Mouse (Mus musculus): ENCODE results near the gene Ppp2r2c. TPM values are rescaled to one million over a fixed set of nuclear protein-coding genes. Genes with fewer than 3 reads are reported as not detected.

Gene Ppp2r2c
- polyA plus RNA-seq, 1 experiment from 2014 or later: 0.08 TPM

DNA sequence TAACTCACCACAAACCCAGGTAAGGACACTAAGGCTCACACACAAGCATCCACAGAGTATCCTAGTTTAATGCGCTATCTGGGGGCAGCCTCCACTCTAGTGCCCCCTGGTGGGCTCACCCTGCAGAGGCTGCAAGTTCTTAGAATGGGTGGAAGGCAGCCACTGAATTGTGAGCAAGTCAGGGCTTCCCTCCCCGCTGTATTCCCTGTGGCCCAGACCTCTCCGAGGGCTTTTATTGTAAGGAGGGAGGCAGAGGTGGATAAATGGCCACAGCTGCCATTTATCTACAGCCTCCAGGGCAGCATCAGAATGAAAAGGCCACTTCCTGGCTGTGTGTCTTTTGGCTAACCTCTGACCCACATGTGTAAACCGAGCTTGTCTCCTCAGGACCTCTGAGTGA, 87.1 kb downstream of the Ppp2r2c start:
- no peaks in the 10 kb centered on the region; the same call in 1 of the 2 replicates for H3K27me3 ChIP-seq (ENCODE audit: control insufficient read depth, insufficient read depth, low read length)
- 18% methylated on average over 4 of the region's 4 CpGs for WGBS

DNA sequence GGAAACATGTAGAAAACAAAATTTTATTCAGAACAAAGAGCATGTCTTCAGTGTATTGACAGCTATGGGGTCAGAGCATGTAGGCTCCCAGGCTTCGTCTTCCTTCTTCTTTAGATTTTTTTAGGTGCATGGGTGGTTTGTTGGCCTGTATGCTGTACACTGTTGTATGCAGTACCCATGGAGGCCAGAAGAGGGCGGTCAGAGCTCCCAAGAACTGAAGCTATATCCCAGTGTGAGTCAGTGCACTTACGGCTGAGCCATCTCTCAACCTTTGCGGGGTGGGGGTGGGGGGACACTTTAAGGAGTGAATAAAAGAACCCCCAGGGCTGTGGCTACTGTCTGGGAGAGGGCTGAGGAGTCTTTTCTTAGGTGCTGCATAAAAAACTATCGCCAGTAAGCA, 90.5 kb downstream of the Ppp2r2c start:
- 40% methylated on average over 5 of the region's 5 CpGs for WGBS
- no peak overlapping the region for H3K4me2 ChIP-seq (ENCODE audit: low read depth, low read length)
- ATAC-seq (replicated peaks; ENCODE audit: extremely low read depth, insufficient read depth, low FRiP score): no peak
- no peaks in the 10 kb centered on the region for H3K36me3 ChIP-seq (ENCODE audit: control insufficient read depth, insufficient read depth)
- H3K9me3 ChIP-seq (replicated peaks; ENCODE audit: control insufficient read depth, low read length): no peaks in the 10 kb centered on the region
- no peak overlapping the region for H3K4me3 ChIP-seq (ENCODE audit: low read length)
- H3K9ac ChIP-seq (ENCODE audit: low read length): no peak overlapping the region
- no peaks in the 10 kb centered on the region for H3K27me3 ChIP-seq (ENCODE audit: control insufficient read depth, insufficient read depth, low read length)
- H3K27ac ChIP-seq (ENCODE audit: low read length): no peak overlapping the region
- no peaks in the 10 kb centered on the region; the same call in 1 of the 2 replicates for H3K4me1 ChIP-seq (ENCODE audit: control insufficient read depth, insufficient read depth, low read length)

More for the DNA sequence above, 87.1 kb downstream of the Ppp2r2c start:
- no peaks in the 10 kb centered on the region for H3K36me3 ChIP-seq (ENCODE audit: control insufficient read depth, insufficient read depth)
- H3K4me3 ChIP-seq (ENCODE audit: low read length): no peak overlapping the region
- H3K9ac ChIP-seq (ENCODE audit: low read length): no peak overlapping the region
- H3K27ac ChIP-seq (ENCODE audit: low read length): no peak overlapping the region
- ATAC-seq (replicated peaks; ENCODE audit: extremely low read depth, insufficient read depth, low FRiP score): no peak
- no peaks in the 10 kb centered on the region; the same call in 1 of the 2 replicates for H3K4me1 ChIP-seq (ENCODE audit: control insufficient read depth, insufficient read depth, low read length)
- H3K9me3 ChIP-seq (replicated peaks; ENCODE audit: control insufficient read depth, low read length): no peaks in the 10 kb centered on the region
- H3K4me2 ChIP-seq (ENCODE audit: low read depth, low read length): no peak overlapping the region

DNA sequence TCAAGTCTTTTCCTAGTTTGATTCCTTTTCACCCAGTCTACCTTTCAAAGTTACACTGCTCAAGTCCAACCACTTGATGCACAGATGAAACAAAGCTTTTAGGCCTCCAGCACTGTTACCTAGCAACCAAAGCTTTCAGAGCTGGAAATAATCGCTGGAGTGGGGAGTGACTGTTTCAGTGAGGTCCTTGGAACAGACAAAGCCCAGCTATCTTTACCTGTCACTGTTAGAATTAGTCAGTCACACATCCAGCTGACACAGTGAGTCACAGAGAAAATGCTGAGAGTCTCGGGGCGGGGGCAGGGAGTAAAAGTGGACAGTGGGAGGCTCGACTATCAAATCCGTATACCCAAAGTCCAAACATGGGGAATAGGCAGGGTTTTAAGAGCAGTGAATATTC, 92.2 kb downstream of the Ppp2r2c start:
- no peaks in the 10 kb centered on the region; the same call in 1 of the 2 replicates for H3K4me1 ChIP-seq (ENCODE audit: control insufficient read depth, insufficient read depth, low read length)
- no peaks in the 10 kb centered on the region for H3K27me3 ChIP-seq (ENCODE audit: control insufficient read depth, insufficient read depth, low read length)
- H3K9me3 ChIP-seq (replicated peaks; ENCODE audit: control insufficient read depth, low read length): no peaks in the 10 kb centered on the region
- H3K4me3 ChIP-seq (ENCODE audit: low read length): no peak overlapping the region
- H3K4me2 ChIP-seq (ENCODE audit: low read depth, low read length): no peak overlapping the region
- WGBS: 17% methylated on average over 5 of the region's 5 CpGs
- H3K9ac ChIP-seq (ENCODE audit: low read length): no peak overlapping the region
- H3K27ac ChIP-seq (ENCODE audit: low read length): no peak overlapping the region
- ATAC-seq (replicated peaks; ENCODE audit: extremely low read depth, insufficient read depth, low FRiP score): 0 out of 2 replicates have a peak, but pooled peaks have one; percentile 58
- H3K36me3 ChIP-seq (ENCODE audit: control insufficient read depth, insufficient read depth): peaks cover 2% of the 10 kb centered on the region; the same call in 1 of the 2 replicates

DNA sequence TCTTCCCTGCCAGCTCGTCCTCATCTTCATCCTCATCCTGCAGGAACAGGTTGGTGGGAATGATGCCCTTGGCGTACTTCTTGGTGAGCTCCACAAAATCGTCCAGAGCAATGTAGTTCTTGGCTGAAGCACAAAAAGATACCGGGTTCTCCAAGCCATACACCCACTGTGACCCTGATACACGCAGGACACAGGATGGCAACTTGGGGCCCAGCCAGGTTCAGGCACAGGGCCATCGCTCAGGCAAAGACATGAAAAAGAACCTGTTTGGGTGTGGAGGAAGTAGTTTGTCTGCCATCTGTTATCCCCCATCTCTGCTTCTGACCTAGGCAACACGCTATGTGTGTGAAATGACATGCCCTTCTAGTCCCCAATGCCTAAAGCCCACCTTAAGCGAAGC, 103.3 kb downstream of the Ppp2r2c start:
- H3K4me1 ChIP-seq (ENCODE audit: control insufficient read depth, insufficient read depth, low read length): no peaks in the 10 kb centered on the region
- H3K36me3 ChIP-seq (ENCODE audit: control insufficient read depth, insufficient read depth): peaks cover 26% of the 10 kb centered on the region
- H3K4me2 ChIP-seq (ENCODE audit: low read depth, low read length): no peak overlapping the region
- H3K9ac ChIP-seq (ENCODE audit: low read length): no peak overlapping the region
- no peak overlapping the region for H3K27ac ChIP-seq (ENCODE audit: low read length)
- 81% methylated on average over 8 of the region's 8 CpGs for WGBS
- no peaks in the 10 kb centered on the region for H3K27me3 ChIP-seq (ENCODE audit: control insufficient read depth, insufficient read depth, low read length)
- ATAC-seq (replicated peaks; ENCODE audit: extremely low read depth, insufficient read depth, low FRiP score): no peak
- H3K9me3 ChIP-seq (replicated peaks; ENCODE audit: control insufficient read depth, low read length): no peaks in the 10 kb centered on the region
- H3K4me3 ChIP-seq (ENCODE audit: low read length): no peak overlapping the region

DNA sequence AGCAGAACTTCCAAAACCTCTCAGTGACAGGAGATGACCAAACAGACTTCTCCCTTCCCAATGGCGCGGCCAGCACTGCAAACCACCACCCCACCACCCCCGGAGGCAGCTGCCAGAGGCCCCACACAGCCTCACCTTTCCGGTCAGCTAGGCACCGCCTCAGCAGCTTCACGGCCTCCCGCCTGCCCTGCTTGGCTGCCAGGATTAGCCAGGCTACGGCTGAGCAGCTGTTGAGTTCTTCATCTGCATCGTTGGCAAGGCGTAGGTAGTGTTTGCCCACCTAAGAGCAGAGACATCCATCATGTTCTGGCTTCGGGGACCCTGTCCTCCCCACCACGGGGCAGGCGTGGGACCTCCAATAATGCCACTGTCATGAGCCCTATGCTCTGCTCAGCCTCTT, 107.0 kb downstream of the Ppp2r2c start:
- peaks cover 8% of the 10 kb centered on the region; the same call in 1 of the 2 replicates for H3K36me3 ChIP-seq (ENCODE audit: control insufficient read depth, insufficient read depth)
- no peak overlapping the region for H3K9ac ChIP-seq (ENCODE audit: low read length)
- 83% methylated on average over 13 of the region's 13 CpGs for WGBS
- no peak for ATAC-seq (replicated peaks; ENCODE audit: extremely low read depth, insufficient read depth, low FRiP score)
- no peaks in the 10 kb centered on the region for H3K27me3 ChIP-seq (ENCODE audit: control insufficient read depth, insufficient read depth, low read length)
- no peaks in the 10 kb centered on the region for H3K9me3 ChIP-seq (replicated peaks; ENCODE audit: control insufficient read depth, low read length)
- no peak overlapping the region for H3K27ac ChIP-seq (ENCODE audit: low read length)
- 0 out of 2 replicates have a peak, but pooled peaks cover 4% of the 10 kb centered on the region for H3K4me1 ChIP-seq (ENCODE audit: control insufficient read depth, insufficient read depth, low read length)
- no peak overlapping the region for H3K4me3 ChIP-seq (ENCODE audit: low read length)
- no peak overlapping the region for H3K4me2 ChIP-seq (ENCODE audit: low read depth, low read length)

DNA sequence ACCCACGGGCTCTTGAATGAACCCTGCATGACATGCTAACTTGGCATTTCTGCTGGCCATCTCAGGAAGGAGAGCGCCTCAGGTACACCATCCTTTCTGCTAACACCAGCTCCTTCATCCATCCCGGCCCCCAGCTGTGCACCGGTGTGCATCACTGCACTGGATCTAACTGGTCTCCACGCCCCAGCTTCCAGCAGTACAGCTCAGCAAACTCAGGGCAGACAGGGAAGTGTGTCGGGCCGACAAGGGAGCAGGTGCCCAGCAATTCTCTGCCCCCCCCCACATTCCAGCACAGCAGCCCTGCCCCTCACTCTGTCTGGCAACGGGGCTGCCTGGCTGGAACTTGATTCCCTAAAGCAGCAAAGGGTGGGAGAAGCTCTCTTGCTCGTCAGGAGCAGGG, 109.5 kb downstream of the Ppp2r2c start:
- Histone ChIP-seq H3K9me3 (replicated peaks; ENCODE audit: control insufficient read depth, low read length) (no peaks in the 10 kb centered on the region), H3K4me1 (ENCODE audit: control insufficient read depth, insufficient read depth, low read length) (0 out of 2 replicates have a peak, but pooled peaks cover 4% of the 10 kb centered on the region), H3K4me2 (ENCODE audit: low read depth, low read length) (no peak overlapping the region), H3K27me3 (ENCODE audit: control insufficient read depth, insufficient read depth, low read length) (no peaks in the 10 kb centered on the region), H3K27ac (ENCODE audit: low read length) (no peak overlapping the region), H3K36me3 (ENCODE audit: control insufficient read depth, insufficient read depth) (no peaks in the 10 kb centered on the region), H3K9ac (ENCODE audit: low read length) (no peak overlapping the region), H3K4me3 (ENCODE audit: low read length) (no peak overlapping the region)
- WGBS: 64% methylated on average over 9 of the region's 9 CpGs
- no peak for ATAC-seq (replicated peaks; ENCODE audit: extremely low read depth, insufficient read depth, low FRiP score)

DNA sequence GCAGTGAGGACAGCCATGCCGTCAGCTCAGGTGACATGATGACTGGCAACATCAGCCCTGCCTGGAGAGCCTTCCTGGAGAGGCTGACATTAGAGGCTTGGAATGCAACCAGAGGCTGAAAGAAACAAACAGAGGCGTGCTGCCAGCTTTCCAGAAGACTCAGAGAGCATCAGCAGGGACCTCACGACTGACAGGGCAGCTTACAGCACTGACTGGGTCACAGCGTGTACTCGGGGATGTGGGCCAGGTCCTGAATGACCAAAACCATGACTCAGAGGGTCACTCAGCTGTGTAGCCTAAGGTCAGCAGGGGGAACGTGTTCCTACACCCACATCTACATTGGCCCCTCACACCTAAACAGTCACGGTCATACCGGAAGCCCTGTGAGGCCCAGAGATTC, 110.7 kb downstream of the Ppp2r2c start:
- Histone ChIP-seq H3K4me2 (ENCODE audit: low read depth, low read length) (no peak overlapping the region), H3K27me3 (ENCODE audit: control insufficient read depth, insufficient read depth, low read length) (no peaks in the 10 kb centered on the region), H3K36me3 (ENCODE audit: control insufficient read depth, insufficient read depth) (no peaks in the 10 kb centered on the region), H3K9me3 (replicated peaks; ENCODE audit: control insufficient read depth, low read length) (no peaks in the 10 kb centered on the region), H3K4me1 (ENCODE audit: control insufficient read depth, insufficient read depth, low read length) (0 out of 2 replicates have a peak, but pooled peaks cover 4% of the 10 kb centered on the region), H3K9ac (ENCODE audit: low read length) (no peak overlapping the region), H3K27ac (ENCODE audit: low read length) (no peak overlapping the region), H3K4me3 (ENCODE audit: low read length) (no peak overlapping the region)
- WGBS: 55% methylated on average over 8 of the region's 8 CpGs
- ATAC-seq (replicated peaks; ENCODE audit: extremely low read depth, insufficient read depth, low FRiP score): no peak

DNA sequence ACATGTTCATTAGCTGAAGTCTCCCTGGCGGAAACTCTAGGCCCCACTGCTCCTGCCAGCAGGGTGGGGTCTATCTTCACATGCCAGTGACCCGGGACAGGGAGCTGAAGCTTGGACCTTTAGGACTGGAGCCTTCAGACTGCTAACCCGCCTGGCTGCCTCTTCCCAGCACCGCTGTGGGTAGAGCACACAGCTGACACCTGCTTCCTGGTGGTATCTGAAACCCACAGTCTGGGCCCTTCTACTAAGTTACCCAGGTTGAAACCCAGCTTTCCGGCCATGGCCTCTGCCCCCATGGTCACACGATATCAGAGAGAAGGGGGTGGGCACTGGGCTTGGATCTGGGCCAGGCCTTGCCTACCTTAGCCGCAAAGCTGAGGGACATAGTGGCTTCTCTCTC, 111.3 kb downstream of the Ppp2r2c start:
- Histone ChIP-seq H3K4me2 (ENCODE audit: low read depth, low read length) (no peak overlapping the region), H3K9ac (ENCODE audit: low read length) (no peak overlapping the region), H3K4me1 (ENCODE audit: control insufficient read depth, insufficient read depth, low read length) (0 out of 2 replicates have a peak, but pooled peaks cover 4% of the 10 kb centered on the region), H3K9me3 (replicated peaks; ENCODE audit: control insufficient read depth, low read length) (no peaks in the 10 kb centered on the region), H3K4me3 (ENCODE audit: low read length) (no peak overlapping the region), H3K27ac (ENCODE audit: low read length) (no peak overlapping the region), H3K36me3 (ENCODE audit: control insufficient read depth, insufficient read depth) (no peaks in the 10 kb centered on the region), H3K27me3 (ENCODE audit: control insufficient read depth, insufficient read depth, low read length) (no peaks in the 10 kb centered on the region)
- WGBS: 58% methylated on average over 7 of the region's 7 CpGs
- ATAC-seq (replicated peaks; ENCODE audit: extremely low read depth, insufficient read depth, low FRiP score): no peak

DNA sequence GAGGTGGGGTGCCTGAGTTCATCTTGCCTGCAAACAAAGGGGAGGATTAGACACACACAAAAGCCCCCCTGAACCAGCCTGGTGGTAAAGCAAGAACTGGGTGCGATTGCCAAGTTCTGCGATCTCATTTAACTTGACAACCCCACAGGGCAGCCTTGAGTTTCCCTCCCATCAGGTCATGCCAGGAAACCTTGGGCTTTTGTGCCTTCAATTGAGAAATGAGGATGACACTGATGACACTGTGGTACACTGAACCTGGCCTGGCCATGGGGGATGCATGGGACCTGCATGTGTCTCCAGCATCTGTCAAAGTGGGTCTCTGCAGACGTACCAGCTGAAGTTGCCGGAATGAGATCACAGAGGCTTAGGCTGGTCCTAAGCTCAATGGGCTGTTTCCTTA, 114.0 kb downstream of the Ppp2r2c start:
- Histone ChIP-seq H3K36me3 (ENCODE audit: control insufficient read depth, insufficient read depth) (no peaks in the 10 kb centered on the region), H3K4me2 (ENCODE audit: low read depth, low read length) (no peak overlapping the region), H3K9me3 (replicated peaks; ENCODE audit: control insufficient read depth, low read length) (no peaks in the 10 kb centered on the region), H3K4me3 (ENCODE audit: low read length) (no peak overlapping the region), H3K27me3 (ENCODE audit: control insufficient read depth, insufficient read depth, low read length) (no peaks in the 10 kb centered on the region), H3K4me1 (ENCODE audit: control insufficient read depth, insufficient read depth, low read length) (0 out of 2 replicates have a peak, but pooled peaks cover 6% of the 10 kb centered on the region), H3K9ac (ENCODE audit: low read length) (no peak overlapping the region), H3K27ac (ENCODE audit: low read length) (no peak overlapping the region)
- ATAC-seq (replicated peaks; ENCODE audit: extremely low read depth, insufficient read depth, low FRiP score): no peak
- WGBS: 89% methylated on average over 4 of the region's 4 CpGs

Data from heart, embryonic 16.5 days (tissue).